Mouse (Mus musculus): ENCODE data around the gene Ccser1. TPM values are rescaled to one million over a fixed set of nuclear protein-coding genes. Genes with fewer than 3 reads are reported as not detected.

Gene Ccser1
- polyA plus RNA-seq, 1 experiment from 2014 or later, result 5.1 TPM

DNA sequence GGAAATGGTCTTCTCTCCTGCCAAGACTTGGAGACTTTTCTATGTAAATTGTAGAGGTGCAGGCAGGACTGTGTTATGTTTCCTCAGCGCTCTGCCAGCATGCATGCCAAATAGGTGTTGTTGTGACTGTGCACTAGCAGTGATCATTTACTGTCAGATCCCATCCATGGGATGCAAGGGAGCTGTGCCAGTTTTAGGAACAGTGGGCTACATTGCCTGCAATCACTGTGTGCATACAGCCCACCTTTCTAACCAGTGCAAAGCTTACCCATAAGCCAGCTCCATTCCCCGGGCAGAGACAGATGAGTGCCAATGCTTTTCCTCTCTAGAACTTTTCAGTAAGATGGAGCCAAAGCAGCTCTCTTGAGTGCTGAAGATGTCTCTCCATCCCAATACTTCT, 606.6 kb downstream of the Ccser1 start:
- Histone ChIP-seq H3K27me3 (ENCODE audit: control insufficient read depth, insufficient read depth, low read length) (no peaks in the 10 kb centered on the region), H3K9me3 (replicated peaks; ENCODE audit: control insufficient read depth, low read length) (no peaks in the 10 kb centered on the region), H3K36me3 (replicated peaks; ENCODE audit: control insufficient read depth, insufficient read depth, low read depth, low read length) (no peaks in the 10 kb centered on the region), H3K4me3 (ENCODE audit: low read depth, low read length) (no peak overlapping the region), H3K4me1 (ENCODE audit: control insufficient read depth, insufficient read depth, low read length) (no peaks in the 10 kb centered on the region), H3K9ac (replicated peaks; ENCODE audit: low read length) (no peak overlapping the region), H3K27ac (replicated peaks; ENCODE audit: low read depth, low read length) (no peak overlapping the region), H3K4me2 (ENCODE audit: low read depth, low read length) (no peak overlapping the region)
- ATAC-seq (replicated peaks; ENCODE audit: insufficient number of reproducible peaks, low FRiP score, low TSS enrichment, low read depth) (no peak), DNase-seq (ENCODE audit: low spot score) (no peak)
- 97% methylated on average over 2 of the region's 2 CpGs for WGBS

DNA sequence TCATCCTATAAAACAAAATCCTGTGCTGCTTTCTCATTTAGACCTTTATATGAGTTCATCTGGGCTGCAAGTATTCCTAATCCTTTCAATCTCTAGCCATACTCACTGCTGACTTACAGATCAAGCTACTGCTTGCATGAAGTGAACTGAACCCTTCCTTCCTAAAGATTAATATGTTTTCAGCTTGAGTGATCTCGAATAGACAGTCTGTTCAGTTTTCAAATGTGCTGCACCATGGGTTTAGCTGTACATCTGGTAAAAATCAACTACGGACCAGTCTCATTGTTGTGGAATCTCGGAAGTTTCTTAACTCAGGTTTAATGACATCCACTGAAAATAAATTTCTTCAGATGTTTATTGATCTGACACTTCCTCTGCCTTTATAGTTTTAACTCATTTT, 620.8 kb downstream of the Ccser1 start:
- no peak overlapping the region for H3K9ac ChIP-seq (replicated peaks; ENCODE audit: low read length)
- ATAC-seq (replicated peaks; ENCODE audit: insufficient number of reproducible peaks, low FRiP score, low TSS enrichment, low read depth), result no peak
- H3K27me3 ChIP-seq (ENCODE audit: control insufficient read depth, insufficient read depth, low read length), result no peaks in the 10 kb centered on the region
- WGBS, result 39% methylated on average over 3 of the region's 3 CpGs
- H3K27ac ChIP-seq (replicated peaks; ENCODE audit: low read depth, low read length), result no peak overlapping the region
- H3K4me2 ChIP-seq (ENCODE audit: low read depth, low read length), result no peak overlapping the region
- peak; percentile 33 for DNase-seq (ENCODE audit: low spot score)
- H3K36me3 ChIP-seq (replicated peaks; ENCODE audit: control insufficient read depth, insufficient read depth, low read depth, low read length), result no peaks in the 10 kb centered on the region
- H3K9me3 ChIP-seq (replicated peaks; ENCODE audit: control insufficient read depth, low read length), result no peaks in the 10 kb centered on the region
- H3K4me1 ChIP-seq (ENCODE audit: control insufficient read depth, insufficient read depth, low read length), result no peaks in the 10 kb centered on the region
- H3K4me3 ChIP-seq (ENCODE audit: low read depth, low read length), result no peak overlapping the region

DNA sequence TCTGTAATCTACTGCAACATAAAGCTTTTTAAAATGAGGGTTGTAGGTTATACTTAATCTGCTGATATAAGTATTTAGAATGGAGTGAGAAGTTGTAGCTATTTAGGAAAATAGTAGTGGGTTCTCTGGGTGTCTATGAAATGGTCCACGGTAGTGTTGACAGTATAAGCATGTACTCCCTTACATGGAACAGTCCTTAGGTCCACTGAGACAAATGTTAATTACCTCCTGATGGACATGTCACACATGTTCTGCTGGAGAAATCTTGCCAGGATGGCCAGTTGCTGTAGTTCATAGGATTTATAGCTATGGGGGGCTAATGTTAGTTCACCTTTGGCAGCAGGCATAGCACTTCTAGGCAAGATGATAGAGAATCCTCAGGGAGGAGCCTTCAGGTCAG, 625.4 kb downstream of the Ccser1 start:
- Histone ChIP-seq H3K4me3 (ENCODE audit: low read depth, low read length) (no peak overlapping the region), H3K9me3 (replicated peaks; ENCODE audit: control insufficient read depth, low read length) (no peaks in the 10 kb centered on the region)

DNA sequence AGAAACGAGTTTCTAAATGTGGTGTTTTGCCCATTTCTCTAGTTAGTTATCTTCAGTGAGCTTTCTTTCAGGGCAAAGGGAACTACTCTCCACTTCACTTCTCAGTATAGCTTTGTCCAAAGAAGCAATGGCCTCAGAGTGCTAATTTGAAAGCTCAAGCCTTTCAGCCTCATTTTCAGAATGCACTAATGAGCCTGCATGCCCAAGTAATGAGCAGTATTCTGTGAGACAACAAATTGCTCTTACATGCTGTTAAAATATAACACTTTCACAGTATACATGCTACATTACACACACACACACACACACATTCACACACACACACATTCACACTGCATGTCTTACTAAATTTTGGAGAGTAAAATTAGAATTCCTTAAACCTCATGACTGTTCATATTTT, 637.6 kb downstream of the Ccser1 start:
- H3K36me3 ChIP-seq (replicated peaks; ENCODE audit: control insufficient read depth, insufficient read depth, low read depth, low read length), result no peaks in the 10 kb centered on the region
- H3K27ac ChIP-seq (replicated peaks; ENCODE audit: low read depth, low read length), result no peak overlapping the region
- no peaks in the 10 kb centered on the region for H3K4me1 ChIP-seq (ENCODE audit: control insufficient read depth, insufficient read depth, low read length)
- H3K4me2 ChIP-seq (ENCODE audit: low read depth, low read length), result no peak overlapping the region
- no peak overlapping the region for H3K4me3 ChIP-seq (ENCODE audit: low read depth, low read length)
- H3K9ac ChIP-seq (replicated peaks; ENCODE audit: low read length), result no peak overlapping the region
- no peak for ATAC-seq (replicated peaks; ENCODE audit: insufficient number of reproducible peaks, low FRiP score, low TSS enrichment, low read depth)
- H3K27me3 ChIP-seq (ENCODE audit: control insufficient read depth, insufficient read depth, low read length), result no peaks in the 10 kb centered on the region
- H3K9me3 ChIP-seq (replicated peaks; ENCODE audit: control insufficient read depth, low read length), result no peaks in the 10 kb centered on the region
- DNase-seq (ENCODE audit: low spot score), result no peak
- 65% methylated on average over 1 of the region's 1 CpGs for WGBS

More for the DNA sequence above, 625.4 kb downstream of the Ccser1 start:
- no peak overlapping the region for H3K9ac ChIP-seq (replicated peaks; ENCODE audit: low read length)
- no peaks in the 10 kb centered on the region for H3K36me3 ChIP-seq (replicated peaks; ENCODE audit: control insufficient read depth, insufficient read depth, low read depth, low read length)
- no peaks in the 10 kb centered on the region for H3K4me1 ChIP-seq (ENCODE audit: control insufficient read depth, insufficient read depth, low read length)
- no peak for ATAC-seq (replicated peaks; ENCODE audit: insufficient number of reproducible peaks, low FRiP score, low TSS enrichment, low read depth)
- no peak for DNase-seq (ENCODE audit: low spot score)
- H3K27me3 ChIP-seq (ENCODE audit: control insufficient read depth, insufficient read depth, low read length), result no peaks in the 10 kb centered on the region
- 89% methylated on average over 1 of the region's 1 CpGs for WGBS
- H3K4me2 ChIP-seq (ENCODE audit: low read depth, low read length), result no peak overlapping the region
- no peak overlapping the region for H3K27ac ChIP-seq (replicated peaks; ENCODE audit: low read depth, low read length)

DNA sequence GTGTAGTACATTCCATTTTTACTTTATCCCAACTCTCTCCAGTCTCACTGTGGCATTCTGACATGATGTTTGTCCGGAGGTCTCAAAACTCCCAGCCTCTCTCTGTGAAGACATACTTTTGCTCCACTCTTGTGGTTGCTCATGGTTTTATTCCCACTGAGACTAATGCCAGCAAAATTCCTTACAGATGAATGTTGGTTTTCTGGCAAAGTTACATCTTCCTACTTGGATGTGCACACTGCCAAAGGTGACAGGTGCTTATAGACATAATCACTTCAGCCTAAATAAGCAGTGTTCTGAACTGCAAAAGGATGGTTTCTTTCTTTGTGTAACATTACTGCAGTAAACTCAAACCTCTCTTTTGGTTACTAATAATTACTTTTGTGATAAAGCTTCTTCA, 696.2 kb downstream of the Ccser1 start:
- Histone ChIP-seq H3K9me3 (replicated peaks; ENCODE audit: control insufficient read depth, low read length) (no peaks in the 10 kb centered on the region), H3K4me1 (ENCODE audit: control insufficient read depth, insufficient read depth, low read length) (no peaks in the 10 kb centered on the region), H3K36me3 (replicated peaks; ENCODE audit: control insufficient read depth, insufficient read depth, low read depth, low read length) (no peaks in the 10 kb centered on the region), H3K27me3 (ENCODE audit: control insufficient read depth, insufficient read depth, low read length) (no peaks in the 10 kb centered on the region), H3K9ac (replicated peaks; ENCODE audit: low read length) (no peak overlapping the region), H3K4me2 (ENCODE audit: low read depth, low read length) (no peak overlapping the region), H3K27ac (replicated peaks; ENCODE audit: low read depth, low read length) (no peak overlapping the region), H3K4me3 (ENCODE audit: low read depth, low read length) (no peak overlapping the region)
- no peak for ATAC-seq (replicated peaks; ENCODE audit: insufficient number of reproducible peaks, low FRiP score, low TSS enrichment, low read depth)
- 84% methylated on average over 1 of the region's 1 CpGs for WGBS
- no peak for DNase-seq (ENCODE audit: low spot score)

DNA sequence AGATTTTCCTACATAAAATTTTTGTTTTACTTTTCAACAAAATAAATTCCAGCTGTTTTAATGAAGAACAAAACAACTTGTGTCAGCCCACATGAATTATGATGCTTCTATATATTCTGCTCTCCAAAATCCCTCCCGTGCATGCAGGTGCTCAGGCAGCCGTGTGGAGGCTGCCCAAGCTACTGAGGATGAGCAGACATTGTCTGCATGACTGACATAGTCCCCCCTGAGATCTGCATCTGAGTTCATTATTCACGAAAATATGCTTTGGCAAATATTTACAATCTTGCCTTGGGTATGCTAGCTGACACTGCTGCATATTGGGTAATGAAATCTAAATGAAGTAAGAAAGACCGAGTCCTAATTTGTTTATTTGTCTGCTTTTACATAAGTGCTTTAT, 718.1 kb downstream of the Ccser1 start:
- WGBS, result 76% methylated on average over 4 of the region's 4 CpGs
- H3K9me3 ChIP-seq (replicated peaks; ENCODE audit: control insufficient read depth, low read length), result no peaks in the 10 kb centered on the region
- no peak overlapping the region for H3K4me2 ChIP-seq (ENCODE audit: low read depth, low read length)
- no peak overlapping the region for H3K27ac ChIP-seq (replicated peaks; ENCODE audit: low read depth, low read length)
- H3K27me3 ChIP-seq (ENCODE audit: control insufficient read depth, insufficient read depth, low read length), result no peaks in the 10 kb centered on the region
- no peak overlapping the region for H3K4me3 ChIP-seq (ENCODE audit: low read depth, low read length)
- no peak for ATAC-seq (replicated peaks; ENCODE audit: insufficient number of reproducible peaks, low FRiP score, low TSS enrichment, low read depth)
- H3K36me3 ChIP-seq (replicated peaks; ENCODE audit: control insufficient read depth, insufficient read depth, low read depth, low read length), result no peaks in the 10 kb centered on the region
- no peaks in the 10 kb centered on the region for H3K4me1 ChIP-seq (ENCODE audit: control insufficient read depth, insufficient read depth, low read length)
- no peak overlapping the region for H3K9ac ChIP-seq (replicated peaks; ENCODE audit: low read length)
- DNase-seq (ENCODE audit: low spot score), result no peak

DNA sequence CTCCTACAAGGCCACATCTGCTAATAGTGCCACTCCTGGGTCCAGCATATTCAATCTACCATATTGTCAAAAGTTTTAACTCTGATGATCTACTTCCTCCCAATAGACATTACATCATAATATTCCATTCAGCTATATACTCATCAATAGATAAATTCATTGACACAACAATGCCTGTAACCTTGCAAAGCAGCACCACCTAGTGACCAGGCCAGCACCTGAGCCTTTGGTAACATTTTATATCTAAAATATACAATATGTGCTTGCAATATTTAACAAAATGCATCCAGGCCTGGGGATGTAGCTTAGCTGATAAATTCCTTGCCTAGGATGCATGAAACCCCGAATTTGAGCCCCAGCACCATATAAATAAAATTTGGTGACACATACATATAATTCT, 722.6 kb downstream of the Ccser1 start:
- ATAC-seq (replicated peaks; ENCODE audit: insufficient number of reproducible peaks, low FRiP score, low TSS enrichment, low read depth), result no peak
- no peak overlapping the region for H3K4me2 ChIP-seq (ENCODE audit: low read depth, low read length)
- no peak overlapping the region for H3K9ac ChIP-seq (replicated peaks; ENCODE audit: low read length)
- WGBS, result 23% methylated on average over 1 of the region's 1 CpGs
- no peaks in the 10 kb centered on the region for H3K36me3 ChIP-seq (replicated peaks; ENCODE audit: control insufficient read depth, insufficient read depth, low read depth, low read length)
- H3K27ac ChIP-seq (replicated peaks; ENCODE audit: low read depth, low read length), result no peak overlapping the region
- H3K4me3 ChIP-seq (ENCODE audit: low read depth, low read length), result no peak overlapping the region
- H3K27me3 ChIP-seq (ENCODE audit: control insufficient read depth, insufficient read depth, low read length), result no peaks in the 10 kb centered on the region
- H3K4me1 ChIP-seq (ENCODE audit: control insufficient read depth, insufficient read depth, low read length), result no peaks in the 10 kb centered on the region
- no peak for DNase-seq (ENCODE audit: low spot score)
- H3K9me3 ChIP-seq (replicated peaks; ENCODE audit: control insufficient read depth, low read length), result no peaks in the 10 kb centered on the region

DNA sequence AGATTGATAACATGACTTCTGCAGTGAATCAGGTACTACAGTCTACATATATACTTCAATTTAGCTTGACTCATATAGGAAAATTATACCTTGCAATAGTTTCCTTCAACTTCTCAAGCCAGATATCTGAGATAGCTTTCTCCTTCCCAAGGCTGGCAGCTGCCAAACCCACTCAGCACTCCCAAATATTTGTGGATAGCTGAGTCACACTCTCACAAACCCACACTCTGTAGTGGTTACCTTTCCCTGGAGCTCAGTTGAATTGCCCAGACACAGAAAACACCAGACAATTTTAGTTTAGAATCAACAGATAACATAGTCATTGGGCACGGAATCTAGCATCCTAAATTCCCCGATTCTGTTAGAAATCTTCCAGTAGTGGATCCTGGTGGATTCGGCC, 732.8 kb downstream of the Ccser1 start:
- Histone ChIP-seq H3K27me3 (ENCODE audit: control insufficient read depth, insufficient read depth, low read length) (no peaks in the 10 kb centered on the region), H3K9me3 (replicated peaks; ENCODE audit: control insufficient read depth, low read length) (no peaks in the 10 kb centered on the region), H3K4me2 (ENCODE audit: low read depth, low read length) (no peak overlapping the region), H3K9ac (replicated peaks; ENCODE audit: low read length) (no peak overlapping the region), H3K36me3 (replicated peaks; ENCODE audit: control insufficient read depth, insufficient read depth, low read depth, low read length) (no peaks in the 10 kb centered on the region), H3K4me1 (ENCODE audit: control insufficient read depth, insufficient read depth, low read length) (no peaks in the 10 kb centered on the region), H3K4me3 (ENCODE audit: low read depth, low read length) (no peak overlapping the region), H3K27ac (replicated peaks; ENCODE audit: low read depth, low read length) (no peak overlapping the region)
- no peak for ATAC-seq (replicated peaks; ENCODE audit: insufficient number of reproducible peaks, low FRiP score, low TSS enrichment, low read depth)
- DNase-seq (ENCODE audit: low spot score), result no peak
- WGBS, result 91% methylated on average over 3 of the region's 3 CpGs

All from embryonic facial prominence, embryonic 11.5 days (tissue).